Comparison of ENCODE assay signal across 33 mouse cellular contexts in the genomic region with DNA sequence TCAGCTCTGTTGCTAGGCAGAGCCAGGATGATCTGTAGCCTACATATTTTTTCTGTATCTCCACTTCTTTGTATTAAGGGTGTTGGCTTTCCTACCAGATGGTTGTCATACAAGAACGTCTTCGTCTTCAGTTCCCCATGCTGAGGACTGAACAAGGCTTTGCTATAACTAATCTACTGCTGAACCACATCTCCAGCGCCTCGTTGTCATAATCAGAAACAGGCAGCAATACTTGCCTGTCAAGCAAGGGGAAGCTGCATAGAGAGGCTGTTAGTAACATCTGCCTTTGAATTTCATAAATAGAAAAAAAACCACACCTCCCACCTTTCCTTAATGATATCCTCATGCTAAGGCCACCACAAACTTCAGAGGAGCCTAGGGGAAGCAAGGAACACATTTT. TPM values are rescaled to one million over a fixed set of nuclear protein-coding genes. Genes with fewer than 3 reads are reported as not detected.
DNase-seq lines count a peak whose midpoint lies in the region; ATAC-seq and TF ChIP-seq lines count a peak whose summit lies in the region.
"Had no signal": no experiment of that assay in that cellular context is flagged by ENCODE, and none has a peak within 500 bp of the region (broad histone marks: within the 10 kb centered on the region; RNA-seq: fewer than 3 reads in every experiment).

No protein-coding gene starts in this region.

- H3K36me3 ChIP-seq in lung, embryonic 14.5 days (ENCODE audit: insufficient read depth) = no peaks in the 10 kb centered on the region
- H3K36me3 ChIP-seq in embryonic facial prominence, embryonic 11.5 days (replicated peaks; ENCODE audit: control insufficient read depth, insufficient read depth, low read depth, low read length) = no peaks in the 10 kb centered on the region
- no peaks in the 10 kb centered on the region for H3K36me3 ChIP-seq in limb, embryonic 14.5 days (ENCODE audit: control insufficient read depth, insufficient read depth, low read length)
- no peaks in the 10 kb centered on the region for H3K36me3 ChIP-seq in stomach, postnatal 0 days (ENCODE audit: control insufficient read depth, insufficient read depth, low read length)
- H3K36me3 ChIP-seq: forebrain, embryonic 12.5 days; heart, embryonic 13.5 days; hindbrain, embryonic 12.5 days; lung, embryonic 15.5 days; midbrain, embryonic 13.5 days had no signal

- H3K27ac ChIP-seq in lung, embryonic 14.5 days (ENCODE audit: low read depth) = no peak overlapping the region
- H3K27ac ChIP-seq in embryonic facial prominence, embryonic 11.5 days (replicated peaks; ENCODE audit: low read depth, low read length) = no peak overlapping the region
- H3K27ac ChIP-seq in limb, embryonic 14.5 days (replicated peaks; ENCODE audit: low read depth, low read length) = no peak overlapping the region
- no peak overlapping the region for H3K27ac ChIP-seq in stomach, postnatal 0 days (replicated peaks)
- H3K27ac ChIP-seq: forebrain, embryonic 12.5 days; heart, embryonic 13.5 days; hindbrain, embryonic 12.5 days; hindbrain, postnatal 0 days; liver, embryonic 14.5 days; lung, embryonic 15.5 days; midbrain, embryonic 13.5 days had no signal

- H3K4me1 ChIP-seq in lung, embryonic 14.5 days (ENCODE audit: insufficient read depth) = no peaks in the 10 kb centered on the region
- H3K4me1 ChIP-seq in lung, adult 2 months (ENCODE audit: control insufficient read depth, insufficient read depth, low read length) = no peaks in the 10 kb centered on the region
- H3K4me1 ChIP-seq in embryonic facial prominence, embryonic 11.5 days (ENCODE audit: control insufficient read depth, insufficient read depth, low read length) = no peaks in the 10 kb centered on the region
- 0 out of 2 replicates have a peak, but pooled peaks cover 5% of the 10 kb centered on the region for H3K4me1 ChIP-seq in limb, embryonic 14.5 days (ENCODE audit: control insufficient read depth, insufficient read depth, low read length)
- no peaks in the 10 kb centered on the region for H3K4me1 ChIP-seq in stomach, postnatal 0 days (replicated peaks; ENCODE audit: control insufficient read depth, insufficient read depth)
- H3K4me1 ChIP-seq: forebrain, embryonic 12.5 days; heart, embryonic 13.5 days; hindbrain, embryonic 12.5 days; megakaryocyte, embryonic 14.5 days; midbrain, embryonic 13.5 days had no signal

- ATAC-seq in frontal cortex, adult (ENCODE audit: low TSS enrichment) = 0 out of 2 replicates have a peak, but pooled peaks have one; percentile 16
- peak; percentile 42; the same call in 1 of the 2 replicates for ATAC-seq in lung, embryonic 14.5 days (ENCODE audit: insufficient read depth)
- ATAC-seq in embryonic facial prominence, embryonic 11.5 days (replicated peaks; ENCODE audit: insufficient number of reproducible peaks, low FRiP score, low TSS enrichment, low read depth) = no peak
- peak; percentile 44; the same call in 1 of the 2 replicates for ATAC-seq in limb, embryonic 14.5 days (ENCODE audit: low FRiP score, low read depth)
- ATAC-seq in stomach, postnatal 0 days (ENCODE audit: low FRiP score, low TSS enrichment) = no peak
- ATAC-seq: hindbrain, postnatal 0 days; intestine, postnatal 0 days; midbrain, embryonic 13.5 days; Patski had no signal

- no peaks in the 10 kb centered on the region for H3K27me3 ChIP-seq in lung, embryonic 14.5 days (ENCODE audit: insufficient read depth, low read length)
- no peaks in the 10 kb centered on the region for H3K27me3 ChIP-seq in embryonic facial prominence, embryonic 11.5 days (ENCODE audit: control insufficient read depth, insufficient read depth, low read length)
- no peaks in the 10 kb centered on the region for H3K27me3 ChIP-seq in limb, embryonic 14.5 days (ENCODE audit: control insufficient read depth, insufficient read depth, low read length)
- H3K27me3 ChIP-seq in stomach, postnatal 0 days (ENCODE audit: control insufficient read depth, insufficient read depth, low read length) = no peaks in the 10 kb centered on the region
- H3K27me3 ChIP-seq: forebrain, embryonic 12.5 days; heart, embryonic 13.5 days; hindbrain, embryonic 12.5 days; lung, embryonic 15.5 days; megakaryocyte, embryonic 14.5 days; midbrain, embryonic 13.5 days; Patski had no signal

- H3K9me3 ChIP-seq in lung, embryonic 14.5 days (ENCODE audit: low read depth, low read length) = no peaks in the 10 kb centered on the region
- no peaks in the 10 kb centered on the region for H3K9me3 ChIP-seq in embryonic facial prominence, embryonic 11.5 days (replicated peaks; ENCODE audit: control insufficient read depth, low read length)
- H3K9me3 ChIP-seq in limb, embryonic 14.5 days (ENCODE audit: control insufficient read depth, low read length) = no peaks in the 10 kb centered on the region
- H3K9me3 ChIP-seq in stomach, postnatal 0 days (ENCODE audit: control insufficient read depth, low read length) = no peaks in the 10 kb centered on the region
- H3K9me3 ChIP-seq: forebrain, embryonic 12.5 days; heart, embryonic 13.5 days; hindbrain, embryonic 12.5 days; lung, embryonic 15.5 days; megakaryocyte, embryonic 14.5 days; midbrain, embryonic 13.5 days had no signal

- 34% methylated on average over 4 of the region's 4 CpGs for WGBS in lung, embryonic 14.5 days
- 60% methylated on average over 4 of the region's 4 CpGs for WGBS in lung, adult 2 months
- WGBS in embryonic facial prominence, embryonic 11.5 days = 44% methylated on average over 4 of the region's 4 CpGs
- 21% methylated on average over 4 of the region's 4 CpGs for WGBS in limb, embryonic 14.5 days
- 62% methylated on average over 4 of the region's 4 CpGs for WGBS in stomach, postnatal 0 days

- no peak for DNase-seq in frontal cortex, postnatal 25 days (ENCODE audit: low spot score in 2 of 2)
- DNase-seq in lung, embryonic 14.5 days = peak; percentile 50
- DNase-seq in lung, adult 2 months = no peak
- DNase-seq in embryonic facial prominence, embryonic 11.5 days (ENCODE audit: low spot score) = peak; percentile 73
- peak; percentile 28 for DNase-seq in limb, embryonic 14.5 days (ENCODE audit: low spot score)
- DNase-seq in stomach, postnatal 0 days (ENCODE audit: low spot score) = no peak
- no peak for DNase-seq in heart, postnatal 36 days
- DNase-seq: adrenal gland, postnatal 10 days; cerebellum, adult 11 months; cerebellum, adult 9-11 months; heart, postnatal 10 days; kidney, adult 9 months; kidney, postnatal 10 days; layer of hippocampus, adult 9-11 months; liver; lung, postnatal 4 days; spleen, adult 18-20 months; thymus, adult 18-20 months; thymus, postnatal 25 days had no signal

- H3K9ac ChIP-seq in lung, embryonic 14.5 days = no peak overlapping the region
- no peak overlapping the region for H3K9ac ChIP-seq in embryonic facial prominence, embryonic 11.5 days (replicated peaks; ENCODE audit: low read length)
- H3K9ac ChIP-seq in limb, embryonic 14.5 days (ENCODE audit: low read depth, low read length, severe bottlenecking) = no peak overlapping the region
- H3K9ac ChIP-seq in stomach, postnatal 0 days (ENCODE audit: low read length) = no peak overlapping the region
- H3K9ac ChIP-seq: forebrain, embryonic 12.5 days; heart, embryonic 13.5 days; hindbrain, embryonic 12.5 days; liver, embryonic 14.5 days; lung, embryonic 15.5 days; midbrain, embryonic 13.5 days had no signal

- no peak overlapping the region for H3K4me2 ChIP-seq in lung, embryonic 14.5 days
- no peak overlapping the region for H3K4me2 ChIP-seq in embryonic facial prominence, embryonic 11.5 days (ENCODE audit: low read depth, low read length)
- H3K4me2 ChIP-seq in limb, embryonic 14.5 days (replicated peaks; ENCODE audit: low read depth, low read length, severe bottlenecking) = no peak overlapping the region
- no peak overlapping the region for H3K4me2 ChIP-seq in stomach, postnatal 0 days (replicated peaks; ENCODE audit: low read depth)
- H3K4me2 ChIP-seq: forebrain, embryonic 12.5 days; heart, embryonic 13.5 days; hindbrain, embryonic 12.5 days; lung, embryonic 15.5 days; midbrain, embryonic 13.5 days had no signal

- TF ChIP-seq CTCF in lung, embryonic 14.5 days (IDR thresholded peaks at IDR 0.05; ENCODE audit: low read depth) = no peak
- TF ChIP-seq CTCF in lung, adult 2 months (IDR thresholded peaks at IDR 0.05; ENCODE audit: insufficient read depth, low read length) = no peak
- TF ChIP-seq CTCF in stomach, postnatal 0 days (IDR thresholded peaks at IDR 0.05; ENCODE audit: low read depth) = no peak

- H3K4me3 ChIP-seq in lung, embryonic 14.5 days (ENCODE audit: low read depth, low read length) = no peak overlapping the region
- H3K4me3 ChIP-seq in lung, adult 2 months (replicated peaks; ENCODE audit: extremely low read depth, low read depth, low read length) = no peak overlapping the region
- H3K4me3 ChIP-seq in embryonic facial prominence, embryonic 11.5 days (ENCODE audit: low read depth, low read length) = no peak overlapping the region
- no peak overlapping the region for H3K4me3 ChIP-seq in limb, embryonic 14.5 days (replicated peaks; ENCODE audit: low read length)
- no peak overlapping the region for H3K4me3 ChIP-seq in stomach, postnatal 0 days (ENCODE audit: low read depth, low read length)
- H3K4me3 ChIP-seq: erythroblast, embryonic 14.5 days; forebrain, embryonic 12.5 days; heart, embryonic 13.5 days; hindbrain, embryonic 12.5 days; lung, embryonic 15.5 days; megakaryocyte, embryonic 14.5 days; midbrain, embryonic 13.5 days had no signal

- no peak for TF ChIP-seq POLR2A in lung, adult 2 months (IDR thresholded peaks at IDR 0.05; ENCODE audit: borderline replicate concordance, extremely low read depth, low read depth, low read length)
- TF ChIP-seq POLR2A in limb, embryonic 14.5 days (IDR thresholded peaks at IDR 0.05; ENCODE audit: borderline replicate concordance, extremely low read depth, insufficient read depth, insufficient read length) = no peak

- intact Hi-C loops in heart, postnatal 36 days (cut with DNase I) = no loop called here

- TF ChIP-seq EP300 in stomach, postnatal 0 days (optimal IDR thresholded peaks at IDR 0.05) = no peak

RNA-seq across cellular contexts. Expression of gene Galnt3, which starts 15.5 kb away (rescaled TPM):
- 11.2 and 12.4 TPM in 2 replicates for polyA plus RNA-seq in lung, embryonic 14.5 days (2014; fragmentation: Nextera tagmentation; extraction: Ambion mirVana)
- polyA plus RNA-seq in lung, adult 2 months (2012; rRNA removed) = 2.7 and 5.1 TPM in 2 replicates
- polyA plus RNA-seq in embryonic facial prominence, embryonic 11.5 days (2014; fragmentation: Nextera tagmentation; extraction: Ambion mirVana) = 3.0 and 3.9 TPM in 2 replicates
- 4.1 TPM in 2 replicates for polyA plus RNA-seq in limb, embryonic 14.5 days (2012; rRNA removed)
- 5.6 and 6.5 TPM in 2 replicates for polyA plus RNA-seq in limb, embryonic 14.5 days (2014; fragmentation: Nextera tagmentation; extraction: Ambion mirVana)
- 11.3 and 12.4 TPM in 2 replicates for polyA plus RNA-seq in stomach, postnatal 0 days (2015; fragmentation: Nextera tagmentation; extraction: Ambion mirVana)
- not detected for total RNA-seq in heart, postnatal 36 days (2021)
- total RNA-seq: heart, adult 8-10 months; heart, postnatal 10 days; MEL had no signal
- polyA plus RNA-seq: erythroblast, embryonic 14.5 days had no signal

Comparison
In these comparisons a context has a peak if more than half of its experiments do, and no peak if none do; other contexts are left out.
1. DNase-seq: peak in lung, embryonic 14.5 days (single experiment), embryonic facial prominence, embryonic 11.5 days (single experiment) and limb, embryonic 14.5 days (single experiment); none in frontal cortex, postnatal 25 days (0 of 2), lung, adult 2 months (single experiment), stomach, postnatal 0 days (single experiment) and heart, postnatal 36 days (0 of 2).
2. ATAC-seq: peak in frontal cortex, adult (single experiment), lung, embryonic 14.5 days (single experiment) and limb, embryonic 14.5 days (single experiment); none in embryonic facial prominence, embryonic 11.5 days (single experiment) and stomach, postnatal 0 days (single experiment).